Mouse (Mus musculus): ENCODE data around the gene Fabp3. TPM values are rescaled to one million over a fixed set of nuclear protein-coding genes. Genes with fewer than 3 reads are reported as not detected.

Gene Fabp3
- polyA plus RNA-seq, 1 experiment from 2014 or later = 7.1 TPM

GRCm38 (mm10) chr4:130268736-130269135, 39.7 kb upstream of the Fabp3 start:
- Histone ChIP-seq H3K4me3 (ENCODE audit: low read depth, low read length) (no peak overlapping the region), H3K9me3 (ENCODE audit: control insufficient read depth) (no peaks in the 10 kb centered on the region), H3K9ac (ENCODE audit: low read depth, low read length) (no peak overlapping the region), H3K27ac (ENCODE audit: low read depth, low read length) (no peak overlapping the region), H3K36me3 (ENCODE audit: control insufficient read depth, insufficient read depth) (no peaks in the 10 kb centered on the region), H3K27me3 (replicated peaks; ENCODE audit: control insufficient read depth, insufficient read depth, low read length) (no peaks in the 10 kb centered on the region; the same call in 1 of the 2 replicates), H3K4me2 (replicated peaks; ENCODE audit: low read depth) (no peak overlapping the region), H3K4me1 (replicated peaks; ENCODE audit: control insufficient read depth, insufficient read depth, low read length) (no peaks in the 10 kb centered on the region)
- no peak for ATAC-seq
- TF ChIP-seq CTCF (IDR thresholded peaks at IDR 0.05; ENCODE audit: low read depth) = no peak
- whole genome bisulfite sequencing = 83% methylated on average over 10 of the region's 10 CpGs

- Histone ChIP-seq H3K27me3 (replicated peaks; ENCODE audit: control insufficient read depth, insufficient read depth, low read length) (peaks cover 9% of the 10 kb centered on the region; the same call in 1 of the 2 replicates), H3K4me2 (replicated peaks; ENCODE audit: low read depth) (no peak overlapping the region), H3K4me1 (replicated peaks; ENCODE audit: control insufficient read depth, insufficient read depth, low read length) (peaks cover 3% of the 10 kb centered on the region; the same call in 1 of the 2 replicates), H3K4me3 (ENCODE audit: low read depth, low read length) (no peak overlapping the region), H3K9me3 (ENCODE audit: control insufficient read depth) (no peaks in the 10 kb centered on the region), H3K27ac (ENCODE audit: low read depth, low read length) (no peak overlapping the region), H3K36me3 (ENCODE audit: control insufficient read depth, insufficient read depth) (no peaks in the 10 kb centered on the region), H3K9ac (ENCODE audit: low read depth, low read length) (no peak overlapping the region)
- no peak for ATAC-seq
- 91% methylated on average over 8 of the region's 8 CpGs for WGBS
- no peak for TF ChIP-seq CTCF (IDR thresholded peaks at IDR 0.05; ENCODE audit: low read depth)
These were observed 38.3 kb upstream of the Fabp3 start for GRCm38 (mm10) chr4:130270089-130270488.

- Histone ChIP-seq H3K27ac (ENCODE audit: low read depth, low read length) (no peak overlapping the region), H3K4me3 (ENCODE audit: low read depth, low read length) (no peak overlapping the region), H3K27me3 (replicated peaks; ENCODE audit: control insufficient read depth, insufficient read depth, low read length) (peaks cover 12% of the 10 kb centered on the region; the same call in 1 of the 2 replicates), H3K36me3 (ENCODE audit: control insufficient read depth, insufficient read depth) (no peaks in the 10 kb centered on the region), H3K9me3 (ENCODE audit: control insufficient read depth) (no peaks in the 10 kb centered on the region), H3K9ac (ENCODE audit: low read depth, low read length) (no peak overlapping the region), H3K4me1 (replicated peaks; ENCODE audit: control insufficient read depth, insufficient read depth, low read length) (peaks cover 3% of the 10 kb centered on the region; the same call in 1 of the 2 replicates), H3K4me2 (replicated peaks; ENCODE audit: low read depth) (no peak overlapping the region)
- 75% methylated on average over 6 of the region's 6 CpGs for WGBS
- TF ChIP-seq CTCF (IDR thresholded peaks at IDR 0.05; ENCODE audit: low read depth) = no peak
- ATAC-seq = no peak
These were observed 37.6 kb upstream of the Fabp3 start for GRCm38 (mm10) chr4:130270611-130271347.

- no peaks in the 10 kb centered on the region for H3K9me3 ChIP-seq (ENCODE audit: control insufficient read depth)
- no peaks in the 10 kb centered on the region for H3K36me3 ChIP-seq (ENCODE audit: control insufficient read depth, insufficient read depth)
- no peak for TF ChIP-seq CTCF (IDR thresholded peaks at IDR 0.05; ENCODE audit: low read depth)
- peak overlapping the region; percentile 60; the same call in 1 of the 2 replicates for H3K9ac ChIP-seq (ENCODE audit: low read depth, low read length)
- H3K4me3 ChIP-seq (ENCODE audit: low read depth, low read length) = 0 out of 2 replicates have a peak overlapping the region, but pooled peaks have one; percentile 63
- H3K4me1 ChIP-seq (replicated peaks; ENCODE audit: control insufficient read depth, insufficient read depth, low read length) = peaks cover 3% of the 10 kb centered on the region; the same call in 1 of the 2 replicates
- peaks cover 14% of the 10 kb centered on the region; the same call in 1 of the 2 replicates for H3K27me3 ChIP-seq (replicated peaks; ENCODE audit: control insufficient read depth, insufficient read depth, low read length)
- H3K4me2 ChIP-seq (replicated peaks; ENCODE audit: low read depth) = peak overlapping the region; percentile 96
- no peak for ATAC-seq
- no peak overlapping the region for H3K27ac ChIP-seq (ENCODE audit: low read depth, low read length)
- 39% methylated on average over 12 of the region's 12 CpGs for WGBS
These were observed 34.6 kb upstream of the Fabp3 start for GRCm38 (mm10) chr4:130273698-130274345.

GRCm38 (mm10) chr4:130274346-130275015, 33.9 kb upstream of the Fabp3 start:
- Histone ChIP-seq H3K4me3 (ENCODE audit: low read depth, low read length) (peak overlapping the region; percentile 63), H3K27me3 (replicated peaks; ENCODE audit: control insufficient read depth, insufficient read depth, low read length) (peaks cover 14% of the 10 kb centered on the region; the same call in 1 of the 2 replicates), H3K4me2 (replicated peaks; ENCODE audit: low read depth) (peak overlapping the region; percentile 96), H3K36me3 (ENCODE audit: control insufficient read depth, insufficient read depth) (no peaks in the 10 kb centered on the region), H3K9ac (ENCODE audit: low read depth, low read length) (peak overlapping the region; percentile 60), H3K4me1 (replicated peaks; ENCODE audit: control insufficient read depth, insufficient read depth, low read length) (peaks cover 3% of the 10 kb centered on the region; the same call in 1 of the 2 replicates), H3K9me3 (ENCODE audit: control insufficient read depth) (no peaks in the 10 kb centered on the region), H3K27ac (ENCODE audit: low read depth, low read length) (no peak overlapping the region)
- no peak for ATAC-seq
- no peak for TF ChIP-seq CTCF (IDR thresholded peaks at IDR 0.05; ENCODE audit: low read depth)
- 4% methylated on average over 29 of the region's 29 CpGs for WGBS

Measured in intestine, postnatal 0 days (tissue).